Mouse (Mus musculus) kidney, embryonic 16.5 days (tissue): ENCODE data around the gene Pcnx2. TPM values are rescaled to one million over a fixed set of nuclear protein-coding genes. Genes with fewer than 3 reads are reported as not detected.

Experiments
- ATAC-seq: fragments of 200-750 bp; cut with Nextera tagmentation; 2 replicates; pipeline ENCODE4 v1.8.0; 2017; ENCODE audit warnings: moderate TSS enrichment; ENCODE audit not compliant: low FRiP score, low TSS enrichment
- H3K27ac ChIP-seq: fragments of 300-500 bp; sonication (generic); 2 replicates; pipeline ENCODE4 v1.5.1; 2014; ENCODE audit warnings: low read length
- H3K27me3 ChIP-seq: fragments of 300-500 bp; sonication (generic); 2 replicates; pipeline ENCODE4 v1.6.1; 2014; ENCODE audit warnings: low read length, control low read depth, mixed read lengths; ENCODE audit not compliant: insufficient read depth
- H3K36me3 ChIP-seq: fragments of 300-500 bp; sonication (generic); 2 replicates; pipeline ENCODE4 v1.6.1; 2014; ENCODE audit warnings: low read length, control low read depth, mixed read lengths; ENCODE audit not compliant: insufficient read depth
- H3K4me1 ChIP-seq: fragments of 300-500 bp; sonication (generic); 2 replicates; pipeline ENCODE4 v1.6.1; 2014; ENCODE audit warnings: low read length, control low read depth, mixed read lengths; ENCODE audit not compliant: insufficient read depth
- H3K4me2 ChIP-seq: fragments of 300-500 bp; sonication (generic); replicated peaks from 2 replicates; pipeline ENCODE4 v1.6.1; 2014; ENCODE audit warnings: low read depth, low read length
- H3K4me3 ChIP-seq: fragments of 300-500 bp; sonication (generic); 2 replicates; pipeline ENCODE4 v1.5.1; 2014; ENCODE audit warnings: mild to moderate bottlenecking, low read length
- H3K9ac ChIP-seq: fragments of 300-500 bp; sonication (generic); replicated peaks from 2 replicates; pipeline ENCODE4 v1.6.1; 2014; ENCODE audit warnings: low read length
- H3K9me3 ChIP-seq: fragments of 300-500 bp; sonication (generic); 2 replicates; pipeline ENCODE4 v1.6.1; 2016; ENCODE audit warnings: low read length, control low read depth
- whole genome bisulfite sequencing: fragments of 180-500 bp; shearing (Covaris S2); extraction: QIAGEN DNeasy Blood & Tissue Kit; methylation state at CpG from one replicate; pipeline ENCODE4 v1.1.7; 2014; 5-methylcytosine and 5-hydroxymethylcytosine counted together
- polyA plus RNA-seq: library from polyadenylated mRNA; unstranded; fragments of >200 nt; fragmentation: Nextera tagmentation; extraction: Ambion mirVana; gene quantifications from 2 replicates; pipeline ENCODE4 v1.2.1, GENCODE M21; 2015

Pcnx2 gene
- polyA plus RNA-seq, 1 experiment from 2014 or later = 0.27 TPM

- 0 out of 2 replicates have a peak overlapping the region, but pooled peaks have one; percentile 5 for H3K9ac ChIP-seq
- H3K27me3 ChIP-seq = no peaks in the 10 kb centered on the region
- H3K4me1 ChIP-seq = peaks cover 28% of the 10 kb centered on the region
- H3K36me3 ChIP-seq = no peaks in the 10 kb centered on the region
- ATAC-seq = peak; percentile 74
- no peak overlapping the region for H3K4me3 ChIP-seq
- no peaks in the 10 kb centered on the region for H3K9me3 ChIP-seq
- H3K4me2 ChIP-seq = 0 out of 2 replicates have a peak overlapping the region, but pooled peaks have one; percentile 21
- WGBS = under 1% methylated on average over 7 of the region's 7 CpGs
- peak overlapping the region; percentile 2; the same call in 1 of the 2 replicates for H3K27ac ChIP-seq
These were observed 27.2 kb downstream of the Pcnx2 start for GRCm38 (mm10) chr8:125870821-125871321.

GRCm38 (mm10) chr8:125870179-125870702 lies 27.9 kb downstream of the Pcnx2 start:
- 0 out of 2 replicates have a peak overlapping the region, but pooled peaks have one; percentile 2 for H3K27ac ChIP-seq
- 18% methylated on average over 6 of the region's 6 CpGs for WGBS
- no peak overlapping the region for H3K4me2 ChIP-seq
- no peaks in the 10 kb centered on the region for H3K27me3 ChIP-seq
- ATAC-seq = no peak
- H3K36me3 ChIP-seq = no peaks in the 10 kb centered on the region
- H3K4me1 ChIP-seq = peaks cover 28% of the 10 kb centered on the region
- H3K4me3 ChIP-seq = no peak overlapping the region
- no peaks in the 10 kb centered on the region for H3K9me3 ChIP-seq
- H3K9ac ChIP-seq = 0 out of 2 replicates have a peak overlapping the region, but pooled peaks have one; percentile 5

- H3K4me2 ChIP-seq = no peak overlapping the region
- no peaks in the 10 kb centered on the region for H3K9me3 ChIP-seq
- H3K4me1 ChIP-seq = peaks cover 28% of the 10 kb centered on the region
- no peak for ATAC-seq
- no peak overlapping the region for H3K9ac ChIP-seq
- H3K27ac ChIP-seq = no peak overlapping the region
- H3K27me3 ChIP-seq = no peaks in the 10 kb centered on the region
- no peaks in the 10 kb centered on the region for H3K36me3 ChIP-seq
- WGBS = 83% methylated on average over 3 of the region's 3 CpGs
- no peak overlapping the region for H3K4me3 ChIP-seq
These were observed 28.4 kb downstream of the Pcnx2 start for GRCm38 (mm10) chr8:125869739-125870138.

GRCm38 (mm10) chr8:125868552-125868951 lies 29.6 kb downstream of the Pcnx2 start:
- peaks cover 28% of the 10 kb centered on the region for H3K4me1 ChIP-seq
- ATAC-seq = no peak
- no peak overlapping the region for H3K4me3 ChIP-seq
- no peak overlapping the region for H3K4me2 ChIP-seq
- 61% methylated on average over 7 of the region's 7 CpGs for WGBS
- H3K36me3 ChIP-seq = no peaks in the 10 kb centered on the region
- no peak overlapping the region for H3K27ac ChIP-seq
- no peak overlapping the region for H3K9ac ChIP-seq
- H3K9me3 ChIP-seq = no peaks in the 10 kb centered on the region
- no peaks in the 10 kb centered on the region for H3K27me3 ChIP-seq

GRCm38 (mm10) chr8:125866125-125866524 lies 32.0 kb downstream of the Pcnx2 start:
- H3K27me3 ChIP-seq = no peaks in the 10 kb centered on the region
- 74% methylated on average over 12 of the region's 12 CpGs for WGBS
- H3K36me3 ChIP-seq = no peaks in the 10 kb centered on the region
- H3K9me3 ChIP-seq = no peaks in the 10 kb centered on the region
- H3K4me2 ChIP-seq = no peak overlapping the region
- no peak overlapping the region for H3K9ac ChIP-seq
- no peak overlapping the region for H3K27ac ChIP-seq
- no peak overlapping the region for H3K4me3 ChIP-seq
- no peak for ATAC-seq
- H3K4me1 ChIP-seq = peaks cover 12% of the 10 kb centered on the region

GRCm38 (mm10) chr8:125857251-125857650 lies 40.9 kb downstream of the Pcnx2 start:
- no peaks in the 10 kb centered on the region for H3K9me3 ChIP-seq
- no peak for ATAC-seq

GRCm38 (mm10) chr8:125856160-125856559 lies 42.0 kb downstream of the Pcnx2 start:
- no peak overlapping the region for H3K4me2 ChIP-seq
- WGBS = 65% methylated on average over 4 of the region's 4 CpGs
- H3K27me3 ChIP-seq = no peaks in the 10 kb centered on the region
- H3K9me3 ChIP-seq = no peaks in the 10 kb centered on the region
- no peak overlapping the region for H3K4me3 ChIP-seq
- peaks cover 50% of the 10 kb centered on the region for H3K4me1 ChIP-seq
- H3K27ac ChIP-seq = no peak overlapping the region
- no peak overlapping the region for H3K9ac ChIP-seq
- no peaks in the 10 kb centered on the region for H3K36me3 ChIP-seq
- no peak for ATAC-seq

More at GRCm38 (mm10) chr8:125857251-125857650, 40.9 kb downstream of the Pcnx2 start:
- no peak overlapping the region for H3K27ac ChIP-seq
- H3K27me3 ChIP-seq = no peaks in the 10 kb centered on the region
- no peak overlapping the region for H3K4me3 ChIP-seq
- 39% methylated on average over 6 of the region's 6 CpGs for WGBS
- H3K36me3 ChIP-seq = no peaks in the 10 kb centered on the region
- peaks cover 49% of the 10 kb centered on the region for H3K4me1 ChIP-seq
- H3K9ac ChIP-seq = no peak overlapping the region
- H3K4me2 ChIP-seq = no peak overlapping the region

- Histone ChIP-seq H3K4me1 (peaks cover 48% of the 10 kb centered on the region), H3K27ac (no peak overlapping the region), H3K4me3 (no peak overlapping the region), H3K27me3 (no peaks in the 10 kb centered on the region), H3K9ac (no peak overlapping the region), H3K9me3 (no peaks in the 10 kb centered on the region), H3K36me3 (no peaks in the 10 kb centered on the region), H3K4me2 (no peak overlapping the region)
- 39% methylated on average over 7 of the region's 7 CpGs for WGBS
- ATAC-seq = peak; percentile 89
These were observed 43.7 kb downstream of the Pcnx2 start for GRCm38 (mm10) chr8:125854379-125854778.

GRCm38 (mm10) chr8:125853300-125853699 lies 44.8 kb downstream of the Pcnx2 start:
- no peaks in the 10 kb centered on the region for H3K36me3 ChIP-seq
- H3K4me2 ChIP-seq = no peak overlapping the region
- H3K4me3 ChIP-seq = no peak overlapping the region
- H3K27ac ChIP-seq = no peak overlapping the region
- no peaks in the 10 kb centered on the region for H3K27me3 ChIP-seq
- ATAC-seq = no peak
- H3K9ac ChIP-seq = no peak overlapping the region
- WGBS = 38% methylated on average over 5 of the region's 5 CpGs
- H3K4me1 ChIP-seq = peaks cover 48% of the 10 kb centered on the region
- no peaks in the 10 kb centered on the region for H3K9me3 ChIP-seq

GRCm38 (mm10) chr8:125849181-125849580 lies 48.9 kb downstream of the Pcnx2 start:
- H3K36me3 ChIP-seq = no peaks in the 10 kb centered on the region
- H3K4me1 ChIP-seq = peaks cover 26% of the 10 kb centered on the region
- H3K9me3 ChIP-seq = no peaks in the 10 kb centered on the region
- H3K27me3 ChIP-seq = no peaks in the 10 kb centered on the region
- no peak for ATAC-seq
- no peak overlapping the region for H3K27ac ChIP-seq
- H3K4me3 ChIP-seq = no peak overlapping the region
- no peak overlapping the region for H3K9ac ChIP-seq
- no peak overlapping the region for H3K4me2 ChIP-seq
- 60% methylated on average over 4 of the region's 4 CpGs for WGBS
